Mouse (Mus musculus) heart, embryonic 10.5 days (tissue): Measurements from ENCODE around the gene Mnat1. TPM values are rescaled to one million over a fixed set of nuclear protein-coding genes. Genes with fewer than 3 reads are reported as not detected.
"Not testable (repeated sequence)": the region's sequence is repeated elsewhere in the genome, so short reads cannot be mapped to it uniquely, and the experiment has no call there.

Experiments
- DNase-seq: peaks from one replicate; pipeline ENCODE4 v3.0.0-alpha.2; 2017; ENCODE audit warnings: low spot score
- H3K27ac ChIP-seq: fragments of 300-500 bp; sonication (generic); 2 replicates; pipeline ENCODE4 v1.5.1; 2016; ENCODE audit warnings: mild to moderate bottlenecking
- H3K27me3 ChIP-seq: fragments of 300-500 bp; sonication (generic); 2 replicates; pipeline ENCODE4 v1.6.1; 2016; ENCODE audit warnings: mild to moderate bottlenecking; ENCODE audit not compliant: poor library complexity, insufficient read depth, severe bottlenecking
- H3K36me3 ChIP-seq: fragments of 300-500 bp; sonication (generic); 2 replicates; pipeline ENCODE4 v1.6.1; 2016; ENCODE audit warnings: mild to moderate bottlenecking, moderate library complexity
- H3K4me1 ChIP-seq: fragments of 300-500 bp; sonication (generic); 2 replicates; pipeline ENCODE4 v1.6.1; 2016; ENCODE audit warnings: mild to moderate bottlenecking
- H3K4me3 ChIP-seq: fragments of 300-500 bp; sonication (generic); 2 replicates; pipeline ENCODE4 v1.5.1; 2016; ENCODE audit warnings: mild to moderate bottlenecking, moderate library complexity
- H3K9me3 ChIP-seq: fragments of 300-500 bp; sonication (generic); 2 replicates; pipeline ENCODE4 v1.6.1; 2016; ENCODE audit warnings: mild to moderate bottlenecking, moderate library complexity
- WGBS: fragments of 180-500 bp; shearing (Covaris S2); methylation state at CpG from one replicate; pipeline ENCODE4 v1.1.7; 2016; 5-methylcytosine and 5-hydroxymethylcytosine counted together
- polyA plus RNA-seq: library from polyadenylated mRNA; unstranded; fragments of >200 nt; fragmentation: Nextera tagmentation; extraction: Ambion mirVana; gene quantifications from 2 replicates; pipeline ENCODE4 v1.2.1, GENCODE M21; 2016

The Mnat1 gene
- polyA plus RNA-seq, 1 experiment from 2014 or later: 32.7 TPM

DNA sequence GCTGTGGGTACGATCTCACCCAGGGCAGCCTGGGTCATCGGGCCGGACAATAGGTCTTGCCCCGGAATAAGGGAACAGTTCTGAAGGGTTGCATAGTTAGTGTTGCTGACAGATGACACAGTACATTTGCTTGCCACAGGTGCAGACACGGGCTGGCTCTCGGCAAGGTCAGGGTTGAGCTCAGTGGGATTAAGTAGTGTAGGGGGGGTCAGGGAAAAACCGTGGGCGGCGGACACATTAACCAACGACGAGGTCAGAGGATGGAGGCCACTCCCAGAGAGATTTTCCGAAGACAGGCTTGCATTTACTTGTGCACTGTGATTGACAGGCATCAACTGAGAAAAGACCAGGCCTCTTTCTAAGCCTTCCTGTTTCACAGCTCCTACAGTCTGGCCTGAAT is 19.8 kb upstream of the Mnat1 start:
- Histone ChIP-seq H3K27ac (no peak overlapping the region), H3K9me3 (no peaks in the 10 kb centered on the region), H3K36me3 (peaks cover 47% of the 10 kb centered on the region), H3K4me1 (no peaks in the 10 kb centered on the region), H3K27me3 (no peaks in the 10 kb centered on the region), H3K4me3 (no peak overlapping the region)
- DNase-seq: no peak
- WGBS: 83% methylated on average over 12 of the region's 12 CpGs

DNA sequence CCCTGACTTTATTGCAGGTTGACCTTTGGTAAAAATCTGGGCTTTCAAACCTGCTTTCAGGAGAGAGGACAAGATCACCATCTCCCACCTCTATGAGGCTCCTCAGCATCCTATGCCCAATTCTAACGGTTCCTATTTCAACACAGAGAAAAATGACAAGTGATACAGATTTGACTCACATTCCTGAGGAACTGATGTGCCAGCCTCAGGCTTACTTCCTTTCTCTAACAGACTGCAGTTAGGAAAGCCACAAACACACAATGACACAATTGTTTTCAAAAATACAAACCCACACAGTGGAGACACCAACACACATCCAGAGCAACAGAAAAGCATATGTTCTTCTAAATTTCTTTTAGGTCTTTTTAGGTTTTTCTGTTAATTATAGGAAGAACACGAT is 15.7 kb upstream of the Mnat1 start:
- no peak overlapping the region for H3K27ac ChIP-seq
- H3K4me1 ChIP-seq: peaks cover 22% of the 10 kb centered on the region
- H3K27me3 ChIP-seq: no peaks in the 10 kb centered on the region
- no peaks in the 10 kb centered on the region for H3K9me3 ChIP-seq
- 80% methylated on average over 2 of the region's 2 CpGs for WGBS
- peaks cover 38% of the 10 kb centered on the region for H3K36me3 ChIP-seq
- no peak overlapping the region for H3K4me3 ChIP-seq
- DNase-seq: no peak

GRCm38 (mm10) chr12:73110431-73111111 is 12.9 kb upstream of the Mnat1 start:
- Histone ChIP-seq H3K27me3 (no peaks in the 10 kb centered on the region), H3K4me3 (peak overlapping the region; percentile 91), H3K4me1 (peaks cover 26% of the 10 kb centered on the region), H3K9me3 (no peaks in the 10 kb centered on the region), H3K27ac (peak overlapping the region; percentile 93; the same call in 1 of the 2 replicates), H3K36me3 (peaks cover 21% of the 10 kb centered on the region)
- WGBS: 6% methylated on average over 23 of the region's 23 CpGs
- no peak for DNase-seq

DNA sequence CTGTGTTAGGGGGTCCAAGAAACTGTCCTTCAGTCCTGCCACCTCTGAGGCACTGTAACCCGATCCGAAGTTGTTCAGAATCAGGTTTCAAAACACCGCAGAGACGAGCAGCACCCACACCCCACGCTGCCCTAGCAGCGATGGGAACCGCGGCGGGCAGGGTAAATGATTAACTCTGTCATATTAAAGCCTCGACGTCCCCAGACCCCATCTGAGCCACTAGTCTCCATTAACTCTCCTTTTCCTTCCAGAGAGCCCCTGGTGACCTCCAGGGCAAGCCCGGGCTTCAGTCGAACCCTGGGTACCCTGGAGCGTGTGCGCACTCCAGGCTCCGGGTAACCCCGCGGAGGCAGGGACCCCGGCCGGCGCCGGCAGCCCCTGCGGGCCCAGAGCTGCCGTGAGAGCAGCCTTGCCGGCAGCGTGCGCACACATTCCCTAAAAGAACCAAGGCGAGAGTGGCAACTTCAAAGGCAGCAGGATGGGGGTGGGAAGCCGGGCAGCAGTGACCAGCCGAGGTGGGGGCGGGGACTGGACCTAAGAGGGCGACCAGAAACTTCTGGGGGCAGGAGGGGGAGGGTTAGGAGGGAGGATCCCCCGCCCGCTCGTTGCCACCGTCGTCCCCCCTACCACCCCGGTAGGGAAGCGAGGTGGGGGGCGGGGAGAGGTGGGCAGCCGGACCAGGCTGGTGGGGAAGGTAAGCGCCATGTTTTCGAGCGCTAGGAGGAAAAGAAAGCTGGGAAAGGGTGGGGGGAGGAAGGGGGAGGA is 11.8 kb upstream of the Mnat1 start:
- H3K4me3 ChIP-seq: peak overlapping the region; percentile 91
- no peaks in the 10 kb centered on the region for H3K27me3 ChIP-seq
- H3K9me3 ChIP-seq: no peaks in the 10 kb centered on the region
- WGBS: under 1% methylated on average over 44 of the region's 44 CpGs
- H3K36me3 ChIP-seq: peaks cover 15% of the 10 kb centered on the region
- peak overlapping the region; percentile 93 for H3K27ac ChIP-seq
- H3K4me1 ChIP-seq: peaks cover 26% of the 10 kb centered on the region
- DNase-seq: peak; percentile 81

DNA sequence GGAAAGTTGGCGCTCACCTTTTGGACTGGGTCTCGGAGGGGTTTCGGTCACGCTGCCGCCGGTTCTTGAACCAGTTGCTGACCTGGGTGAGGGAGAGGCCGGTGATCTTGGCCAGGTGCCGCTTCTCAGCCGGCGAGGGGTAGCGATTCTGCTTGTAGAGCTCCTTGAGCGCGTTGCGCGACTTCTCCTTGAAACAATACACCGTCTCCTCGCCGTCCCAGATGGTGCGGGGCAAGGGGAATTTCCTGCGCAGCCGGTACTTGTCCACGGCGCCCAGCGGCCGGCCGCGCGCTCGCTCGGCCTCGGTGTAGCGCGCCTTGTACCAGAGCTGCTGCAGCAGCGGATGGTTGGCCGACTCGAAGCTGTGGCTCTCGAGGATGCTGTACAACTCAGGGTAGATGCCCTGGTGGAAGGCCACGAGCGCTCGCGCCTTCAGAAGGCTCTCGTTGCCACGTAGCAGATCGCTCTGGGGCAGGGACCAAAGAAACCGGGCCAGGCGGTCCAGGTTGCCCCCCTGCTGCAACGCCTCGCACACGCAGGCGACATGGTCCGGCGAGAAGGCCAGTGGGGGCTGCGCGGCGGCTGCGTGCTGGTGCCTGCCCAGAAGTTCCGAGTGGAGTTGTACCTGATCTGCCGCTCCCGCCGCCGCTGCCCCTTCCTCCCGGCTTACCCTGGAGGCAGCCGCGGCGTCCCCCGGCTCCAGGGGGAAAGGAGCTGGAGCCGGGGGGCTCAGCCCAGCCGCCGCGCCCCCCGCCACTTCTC is 11.0 kb upstream of the Mnat1 start:
- peak; percentile 77 for DNase-seq
- peaks cover 26% of the 10 kb centered on the region for H3K4me1 ChIP-seq
- peak overlapping the region; percentile 93 for H3K27ac ChIP-seq
- peak overlapping the region; percentile 91 for H3K4me3 ChIP-seq
- WGBS: under 1% methylated on average over 66 of the region's 71 CpGs
- H3K9me3 ChIP-seq: no peaks in the 10 kb centered on the region
- no peaks in the 10 kb centered on the region for H3K27me3 ChIP-seq
- H3K36me3 ChIP-seq: peaks cover 9% of the 10 kb centered on the region; the same call in 1 of the 2 replicates

GRCm38 (mm10) chr12:73113196-73113595 is 10.3 kb upstream of the Mnat1 start, which contains the start of gene Six4:
Gene Six4 (minus strand): TSS chr12:73113456.
- Histone ChIP-seq H3K4me1 (peaks cover 26% of the 10 kb centered on the region), H3K36me3 (peaks cover 9% of the 10 kb centered on the region; the same call in 1 of the 2 replicates), H3K4me3 (peak within 1 kb of the TSS; percentile 91), H3K27me3 (no peaks in the 10 kb centered on the region), H3K27ac (peak within 1 kb of the TSS; percentile 93), H3K9me3 (no peaks in the 10 kb centered on the region)
- peak; percentile 95 for DNase-seq
- WGBS: 1% methylated on average over 20 of the region's 20 CpGs

DNA sequence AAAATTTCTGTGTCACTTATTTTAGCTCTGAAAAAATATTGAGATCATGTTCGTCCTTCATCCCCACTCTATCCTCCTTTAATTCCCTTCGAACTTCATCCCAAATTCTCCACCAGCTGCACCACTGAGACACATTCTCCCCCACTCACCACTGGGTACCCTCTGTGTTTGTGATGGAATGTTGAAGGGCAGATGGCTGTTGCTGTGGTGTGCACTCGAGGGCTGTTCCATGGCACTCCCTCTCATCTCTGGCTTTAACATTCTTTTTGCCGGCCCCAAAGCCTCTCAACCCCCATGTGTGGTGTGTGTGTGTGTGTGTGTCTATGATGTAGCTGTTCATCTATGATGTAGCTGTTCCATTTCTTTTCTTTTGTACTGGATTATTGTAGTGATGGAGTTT is 1.7 kb downstream of the Mnat1 start:
- no peaks in the 10 kb centered on the region for H3K27me3 ChIP-seq
- no peaks in the 10 kb centered on the region for H3K36me3 ChIP-seq
- H3K9me3 ChIP-seq: no peaks in the 10 kb centered on the region
- WGBS: 60% methylated on average over 4 of the region's 4 CpGs
- no peak overlapping the region for H3K4me3 ChIP-seq
- DNase-seq: no peak
- H3K27ac ChIP-seq: no peak overlapping the region
- H3K4me1 ChIP-seq: 0 out of 2 replicates have a peak, but pooled peaks cover 7% of the 10 kb centered on the region

DNA sequence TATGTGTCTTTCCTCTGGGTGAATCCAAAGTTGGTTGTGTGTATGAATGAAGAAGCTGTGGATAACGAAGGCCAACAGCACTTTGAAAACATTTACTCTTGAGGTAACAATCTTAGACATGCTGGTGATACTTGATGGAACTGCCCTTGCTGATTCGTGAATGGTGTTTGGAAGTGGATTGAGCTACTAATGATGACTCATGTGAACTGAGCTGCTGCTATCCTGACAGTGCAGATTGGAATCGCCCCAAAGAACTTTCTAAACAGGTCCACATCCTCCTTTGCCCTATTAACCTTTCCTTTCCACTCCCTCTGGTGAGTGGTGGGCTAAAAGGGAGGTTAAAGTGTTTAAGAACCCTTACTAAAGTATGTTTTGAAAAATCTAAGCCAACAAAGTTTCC is 17.2 kb downstream of the Mnat1 start:
- WGBS: 82% methylated on average over 3 of the region's 3 CpGs
- H3K27me3 ChIP-seq: no peaks in the 10 kb centered on the region
- H3K4me1 ChIP-seq: peaks cover 10% of the 10 kb centered on the region
- no peak overlapping the region for H3K4me3 ChIP-seq
- DNase-seq: no peak
- H3K9me3 ChIP-seq: no peaks in the 10 kb centered on the region
- H3K36me3 ChIP-seq: peaks cover 13% of the 10 kb centered on the region; the same call in 1 of the 2 replicates
- no peak overlapping the region for H3K27ac ChIP-seq

- Histone ChIP-seq H3K36me3 (peaks cover 10% of the 10 kb centered on the region; the same call in 1 of the 2 replicates), H3K4me3 (no peak overlapping the region), H3K9me3 (no peaks in the 10 kb centered on the region), H3K4me1 (peaks cover 17% of the 10 kb centered on the region), H3K27me3 (no peaks in the 10 kb centered on the region), H3K27ac (no peak overlapping the region)
- DNase-seq: no peak
- 56% methylated on average over 3 of the region's 3 CpGs for WGBS
Observed at GRCm38 (mm10) chr12:73147236-73147635, 23.7 kb downstream of the Mnat1 start.

DNA sequence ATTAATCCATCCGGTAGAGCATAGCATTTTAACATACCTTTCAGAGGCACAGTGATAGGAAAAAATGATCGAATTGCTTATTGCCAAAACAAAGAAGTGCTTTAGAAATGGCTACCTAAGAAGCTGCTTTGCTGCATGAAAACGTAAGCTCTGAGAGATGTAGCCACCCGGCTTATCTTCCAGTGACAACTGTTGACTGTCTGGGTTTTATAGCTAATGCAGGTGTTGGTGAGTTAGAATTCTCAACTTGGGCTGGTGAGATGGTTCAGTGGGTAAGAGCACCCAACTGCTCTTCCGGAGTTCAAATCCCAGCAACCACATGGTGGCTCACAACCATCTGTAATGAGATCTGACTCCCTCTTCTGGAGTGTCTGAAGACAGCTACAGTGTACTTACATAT is 27.5 kb downstream of the Mnat1 start:
- H3K9me3 ChIP-seq, H3K4me3 ChIP-seq: not testable (repeated sequence)
- WGBS: 84% methylated on average over 5 of the region's 5 CpGs

GRCm38 (mm10) chr12:73154150-73154549 is 30.6 kb downstream of the Mnat1 start:
- no peaks in the 10 kb centered on the region for H3K9me3 ChIP-seq
- WGBS: 93% methylated on average over 4 of the region's 4 CpGs
- H3K4me1 ChIP-seq: no peaks in the 10 kb centered on the region
- no peak for DNase-seq
- H3K4me3 ChIP-seq: no peak overlapping the region
- H3K36me3 ChIP-seq: no peaks in the 10 kb centered on the region
- no peak overlapping the region for H3K27ac ChIP-seq
- no peaks in the 10 kb centered on the region for H3K27me3 ChIP-seq

More for the DNA sequence above, 27.5 kb downstream of the Mnat1 start:
- not testable (repeated sequence) for H3K36me3 ChIP-seq, H3K27me3 ChIP-seq, H3K4me1 ChIP-seq, DNase-seq, H3K27ac ChIP-seq

GRCm38 (mm10) chr12:73160341-73160740 is 36.8 kb downstream of the Mnat1 start:
- Histone ChIP-seq H3K27ac (no peak overlapping the region), H3K9me3 (no peaks in the 10 kb centered on the region), H3K27me3 (no peaks in the 10 kb centered on the region), H3K4me3 (no peak overlapping the region), H3K4me1 (peaks cover 7% of the 10 kb centered on the region; the same call in 1 of the 2 replicates), H3K36me3 (peaks cover under 1% of the 10 kb centered on the region; the same call in 1 of the 2 replicates)
- WGBS: 37% methylated on average over 4 of the region's 4 CpGs
- no peak for DNase-seq
